Mouse (Mus musculus) CH12.LX (cell line): ENCODE measurements around the gene Ly6g6e. TPM values are rescaled to one million over a fixed set of nuclear protein-coding genes. Genes with fewer than 3 reads are reported as not detected.

Experiments
- DNase-seq: peaks from one replicate; pipeline ENCODE4 v3.0.0-alpha.2; 2013; ENCODE audit errors: extremely low read depth
- H3K27ac ChIP-seq: 2 replicates; pipeline ENCODE4 v1.5.1; 2012; ENCODE audit warnings: low read depth, mild to moderate bottlenecking, control low read depth, moderate library complexity; ENCODE audit not compliant: insufficient read depth
- H3K27me3 ChIP-seq: replicated peaks from 2 replicates; pipeline ENCODE3; 2012; ENCODE audit warnings: inconsistent platforms
- H3K36me3 ChIP-seq, 2 experiments: replicated peaks in 1 of 2; 2 replicates each; pipeline versions ENCODE3 to v1.6.1; 2012; ENCODE audit warnings: inconsistent platforms in 1 of 2, low read length in 1 of 2, mild to moderate bottlenecking in 1 of 2, mixed read lengths in 1 of 2, moderate library complexity in 1 of 2; ENCODE audit not compliant: control insufficient read depth in 1 of 2, insufficient read depth in 1 of 2
- H3K4me1 ChIP-seq, 2 experiments: 2 replicates each; pipeline ENCODE4 v1.6.1; 2012; ENCODE audit warnings: inconsistent platforms in 1 of 2, moderate library complexity in 1 of 2; ENCODE audit not compliant: insufficient read depth in 2 of 2, control insufficient read depth in 1 of 2
- H3K4me2 ChIP-seq: 2 replicates; pipeline ENCODE4 v1.6.1; 2012; ENCODE audit warnings: low read depth, mild to moderate bottlenecking, control low read depth; ENCODE audit not compliant: poor library complexity, insufficient read depth, severe bottlenecking
- H3K4me3 ChIP-seq, 3 experiments: fragments of 150-350 bp in 1 of 3; sonication (generic) in 1 of 3; replicated peaks in 1 of 3; 2 replicates each; pipeline versions ENCODE3 to v1.5.1; 2011 to 2012; ENCODE audit warnings: low read depth in 2 of 3, low read length in 2 of 3, mild to moderate bottlenecking in 2 of 3, moderate library complexity in 2 of 3, control low read depth in 1 of 3, improper control_type of control experiment in 1 of 3, inconsistent platforms in 1 of 3, mixed read lengths in 1 of 3; ENCODE audit not compliant: poor library complexity in 1 of 3
- H3K79me2 ChIP-seq: replicated peaks from 2 replicates; pipeline ENCODE4 v1.6.1; 2012; ENCODE audit warnings: mild to moderate bottlenecking, moderate library complexity; ENCODE audit not compliant: control insufficient read depth, poor library complexity, insufficient read depth, severe bottlenecking; ENCODE audit errors: extremely low read depth
- H3K9ac ChIP-seq: 2 replicates; pipeline ENCODE4 v1.6.1; 2012; ENCODE audit warnings: low read depth, mild to moderate bottlenecking, control low read depth, moderate library complexity; ENCODE audit not compliant: insufficient read depth
- H3K9me3 ChIP-seq: replicated peaks from 2 replicates; pipeline ENCODE3; 2012; ENCODE audit warnings: low read length, inconsistent platforms, mixed read lengths
- BHLHE40 ChIP-seq: IDR thresholded peaks from 2 replicates; pipeline ENCODE4 v1.6.1; 2011; ENCODE audit warnings: mild to moderate bottlenecking, low read depth, low read length, improper control_type of control experiment
- CHD1 ChIP-seq: IDR thresholded peaks from 2 replicates; pipeline ENCODE4 v1.6.1; 2012; ENCODE audit warnings: low read depth, low read length, improper control_type of control experiment, inconsistent platforms
- CHD2 ChIP-seq: IDR thresholded peaks from 2 replicates; pipeline ENCODE4 v1.6.1; 2011; ENCODE audit warnings: low read length, improper control_type of control experiment
- CTCF ChIP-seq, 2 experiments: IDR thresholded peaks in 1 of 2; conservative IDR thresholded peaks in 1 of 2; 2 replicates each; pipeline ENCODE4 v1.5.1; 2011 to 2012; ENCODE audit warnings: low read depth in 2 of 2, low read length in 2 of 2, improper control_type of control experiment in 1 of 2, inconsistent platforms in 1 of 2, mild to moderate bottlenecking in 1 of 2, moderate library complexity in 1 of 2
- E2F4 ChIP-seq: IDR thresholded peaks from 2 replicates; pipeline ENCODE4 v1.6.1; 2011; ENCODE audit warnings: low read depth, low read length, improper control_type of control experiment; ENCODE audit not compliant: insufficient replicate concordance
- GABPA ChIP-seq: IDR thresholded peaks from 2 replicates; pipeline ENCODE4 v1.6.1; 2012; ENCODE audit warnings: low read depth, low read length, improper control_type of control experiment, inconsistent platforms; ENCODE audit not compliant: insufficient replicate concordance
- HCFC1 ChIP-seq: IDR thresholded peaks from 2 replicates; pipeline ENCODE4 v1.6.1; 2012; ENCODE audit warnings: low read depth, mild to moderate bottlenecking, inconsistent platforms, low read length, improper control_type of control experiment
- JUN ChIP-seq: IDR thresholded peaks from 2 replicates; pipeline ENCODE4 v1.6.1; 2011; ENCODE audit warnings: low read depth, mild to moderate bottlenecking, low read length, improper control_type of control experiment, moderate library complexity; ENCODE audit not compliant: insufficient read depth
- JUND ChIP-seq: conservative IDR thresholded peaks from 2 replicates; pipeline ENCODE4 v1.6.1; 2011; ENCODE audit warnings: low read depth, low read length, improper control_type of control experiment
- MYC ChIP-seq: IDR thresholded peaks from 2 replicates; pipeline ENCODE4 v1.6.1; 2011; ENCODE audit warnings: low read depth, mild to moderate bottlenecking, improper control_type of control experiment, low read length
- RCOR1 ChIP-seq: conservative IDR thresholded peaks from 2 replicates; pipeline ENCODE4 v1.6.1; 2012; ENCODE audit warnings: low read depth, mild to moderate bottlenecking, inconsistent platforms, low read length, improper control_type of control experiment
- SMC3 ChIP-seq: IDR thresholded peaks from 2 replicates; pipeline ENCODE4 v1.6.1; 2011; ENCODE audit warnings: low read depth, low read length, improper control_type of control experiment
- TBP ChIP-seq: conservative IDR thresholded peaks from 2 replicates; pipeline ENCODE4 v1.6.1; 2011; ENCODE audit warnings: low read depth, low read length, improper control_type of control experiment
- UBTF ChIP-seq: IDR thresholded peaks from 2 replicates; pipeline ENCODE4 v1.6.1; 2012; ENCODE audit warnings: low read depth, mild to moderate bottlenecking, inconsistent platforms, low read length, improper control_type of control experiment, moderate library complexity
- ZC3H11A ChIP-seq: IDR thresholded peaks from 2 replicates; pipeline ENCODE4 v1.6.1; 2012; ENCODE audit warnings: low read depth, mild to moderate bottlenecking, inconsistent platforms, low read length, improper control_type of control experiment
- ZKSCAN1 ChIP-seq: IDR thresholded peaks from 2 replicates; pipeline ENCODE4 v1.6.1; 2012; ENCODE audit warnings: low read depth, inconsistent platforms, low read length, improper control_type of control experiment, borderline replicate concordance
- ZMIZ1 ChIP-seq: IDR thresholded peaks from 2 replicates; pipeline ENCODE4 v1.6.1; 2012; ENCODE audit warnings: low read depth, mild to moderate bottlenecking, inconsistent platforms, low read length, improper control_type of control experiment
- dilution Hi-C: fragments of 300-500 bp; cut with MboI; formaldehyde crosslinking; loops from 2 replicates; pipeline ENCODE4 v1.14.3; 2020; ENCODE audit warnings: low sequenced_read_pairs; ENCODE audit not compliant: extremely low pct_unique_long_range_greater_than_20kb, extremely low pct_ligation_motif_present
- in situ Hi-C: fragments of 300-500 bp; cut with MboI; formaldehyde crosslinking; loops from 3 replicates; pipeline ENCODE4 v1.14.3; 2019; ENCODE audit warnings: low sequenced_read_pairs, low pct_ligation_motif_present, low pct_unique_long_range_greater_than_20kb, mixed read lengths
- polyA plus RNA-seq: library from polyadenylated mRNA; unstranded; fragments of >175 nt; gene quantifications from 2 replicates; pipeline ENCODE4 v1.2.1, GENCODE M21; 2012; ENCODE audit warnings: low read depth; ENCODE audit not compliant: insufficient read length
- total RNA-seq, 2 experiments: library from RNA; depleted of rRNA; stranded (reverse); fragments of 300-350 nt in 1 of 2; fragments of >200 nt in 1 of 2; gene quantifications; 2 replicates each; pipeline ENCODE4 v1.2.3; 2012 to 2014

Gene Ly6g6e
- total and polyA plus RNA-seq, 3 experiments: not detected

GRCm38 (mm10) chr17:35101161-35101560 lies 24.5 kb downstream of the Ly6g6e start:
- Histone ChIP-seq H3K4me3 (no peak overlapping the region), H3K4me2 (no peak overlapping the region), H3K4me1 (peaks cover 0 to 4% of the 10 kb centered on the region in 2 experiments; a peak in 1 of 4 replicates), H3K36me3 (peaks cover 54 to 87% of the 10 kb centered on the region in 2 experiments), H3K9ac (no peak overlapping the region), H3K9me3 (no peaks in the 10 kb centered on the region), H3K79me2 (no peaks in the 10 kb centered on the region), H3K27ac (no peak overlapping the region), H3K27me3 (no peaks in the 10 kb centered on the region)
- in situ Hi-C loops: no loop called here
- dilution Hi-C loops: no loop called here
- TF ChIP-seq RCOR1: no peak
- TF ChIP-seq TBP: no peak
- TF ChIP-seq CHD1: no peak
- TF ChIP-seq E2F4: no peak
- no peak for TF ChIP-seq CHD2
- TF ChIP-seq ZKSCAN1: no peak
- TF ChIP-seq JUN: no peak
- no peak for TF ChIP-seq GABPA
- TF ChIP-seq UBTF: no peak
- TF ChIP-seq JUND: no peak
- TF ChIP-seq BHLHE40: no peak
- TF ChIP-seq ZC3H11A: no peak
- no peak for TF ChIP-seq ZMIZ1
- no peak for TF ChIP-seq CTCF (conservative IDR thresholded peaks at IDR 0.05 in 1 of 2, IDR thresholded peaks at IDR 0.05 in 1 of 2; ENCODE audit: low read depth in 2 of 2, low read length in 2 of 2)
- no peak for TF ChIP-seq MYC
- DNase-seq: no peak

- Histone ChIP-seq H3K36me3 (peaks cover 43 to 75% of the 10 kb centered on the region in 2 experiments), H3K4me1 (peaks cover 0 to 4% of the 10 kb centered on the region in 2 experiments; a peak in 1 of 4 replicates), H3K4me3 (no peak overlapping the region), H3K79me2 (no peaks in the 10 kb centered on the region), H3K9me3 (no peaks in the 10 kb centered on the region), H3K27ac (no peak overlapping the region), H3K4me2 (no peak overlapping the region), H3K27me3 (no peaks in the 10 kb centered on the region), H3K9ac (no peak overlapping the region)
- in situ Hi-C loops (no loop called here), dilution Hi-C loops (no loop called here)
- DNase-seq: no peak
- TF ChIP-seq HCFC1 (no peak), SMC3 (no peak)
Observed at GRCm38 (mm10) chr17:35102299-35102698, 25.6 kb downstream of the Ly6g6e start.
